Mouse (Mus musculus): Measurements from ENCODE around the gene Tcp11. TPM values are rescaled to one million over a fixed set of nuclear protein-coding genes. Genes with fewer than 3 reads are reported as not detected.

The Tcp11 gene
- polyA plus RNA-seq, 1 experiment = 4,001 TPM

- Histone ChIP-seq H3K36me3 (ENCODE audit: control insufficient read depth, insufficient read depth, low read length) (no peaks in the 10 kb centered on the region), H3K27ac (ENCODE audit: control insufficient read depth, insufficient read depth, low read depth, low read length) (no peak overlapping the region), H3K27me3 (ENCODE audit: control insufficient read depth, insufficient read depth, low read length) (no peaks in the 10 kb centered on the region), H3K4me3 (ENCODE audit: control insufficient read depth, low read depth, low read length) (no peak overlapping the region), H3K4me1 (ENCODE audit: control insufficient read depth, insufficient read depth, low read length) (peaks cover 7% of the 10 kb centered on the region)
- TF ChIP-seq POLR2A (IDR thresholded peaks at IDR 0.05; ENCODE audit: control insufficient read depth, low read depth, low read length) = no peak
- TF ChIP-seq CTCF (IDR thresholded peaks at IDR 0.05; ENCODE audit: control insufficient read depth, insufficient read depth, insufficient replicate concordance, low read depth, low read length) = no peak
Measured at GRCm38 (mm10) chr17:28100669-28101068, 20.2 kb upstream of the Tcp11 start.

GRCm38 (mm10) chr17:28099086-28099485 is 18.6 kb upstream of the Tcp11 start:
- Histone ChIP-seq H3K36me3 (ENCODE audit: control insufficient read depth, insufficient read depth, low read length) (no peaks in the 10 kb centered on the region), H3K27me3 (ENCODE audit: control insufficient read depth, insufficient read depth, low read length) (no peaks in the 10 kb centered on the region), H3K4me1 (ENCODE audit: control insufficient read depth, insufficient read depth, low read length) (no peaks in the 10 kb centered on the region), H3K4me3 (ENCODE audit: control insufficient read depth, low read depth, low read length) (no peak overlapping the region), H3K27ac (ENCODE audit: control insufficient read depth, insufficient read depth, low read depth, low read length) (no peak overlapping the region)
- TF ChIP-seq POLR2A (IDR thresholded peaks at IDR 0.05; ENCODE audit: control insufficient read depth, low read depth, low read length) = no peak

GRCm38 (mm10) chr17:28097308-28097707 is 16.9 kb upstream of the Tcp11 start:
- Histone ChIP-seq H3K27ac (ENCODE audit: control insufficient read depth, insufficient read depth, low read depth, low read length) (no peak overlapping the region), H3K4me3 (ENCODE audit: control insufficient read depth, low read depth, low read length) (no peak overlapping the region), H3K27me3 (ENCODE audit: control insufficient read depth, insufficient read depth, low read length) (no peaks in the 10 kb centered on the region), H3K4me1 (ENCODE audit: control insufficient read depth, insufficient read depth, low read length) (no peaks in the 10 kb centered on the region), H3K36me3 (ENCODE audit: control insufficient read depth, insufficient read depth, low read length) (no peaks in the 10 kb centered on the region)
- TF ChIP-seq POLR2A (IDR thresholded peaks at IDR 0.05; ENCODE audit: control insufficient read depth, low read depth, low read length) (no peak), CTCF (IDR thresholded peaks at IDR 0.05; ENCODE audit: control insufficient read depth, insufficient read depth, insufficient replicate concordance, low read depth, low read length) (no peak)

GRCm38 (mm10) chr17:28096418-28096817 is 16.0 kb upstream of the Tcp11 start:
- no peaks in the 10 kb centered on the region for H3K27me3 ChIP-seq (ENCODE audit: control insufficient read depth, insufficient read depth, low read length)
- no peaks in the 10 kb centered on the region for H3K4me1 ChIP-seq (ENCODE audit: control insufficient read depth, insufficient read depth, low read length)
- TF ChIP-seq CTCF (IDR thresholded peaks at IDR 0.05; ENCODE audit: control insufficient read depth, insufficient read depth, insufficient replicate concordance, low read depth, low read length) (no peak), POLR2A (IDR thresholded peaks at IDR 0.05; ENCODE audit: control insufficient read depth, low read depth, low read length) (no peak)
- H3K27ac ChIP-seq (ENCODE audit: control insufficient read depth, insufficient read depth, low read depth, low read length) = no peak overlapping the region
- H3K4me3 ChIP-seq (ENCODE audit: control insufficient read depth, low read depth, low read length) = no peak overlapping the region
- no peaks in the 10 kb centered on the region for H3K36me3 ChIP-seq (ENCODE audit: control insufficient read depth, insufficient read depth, low read length)

GRCm38 (mm10) chr17:28093837-28094236 is 13.4 kb upstream of the Tcp11 start:
- TF ChIP-seq CTCF (IDR thresholded peaks at IDR 0.05; ENCODE audit: control insufficient read depth, insufficient read depth, insufficient replicate concordance, low read depth, low read length) (peak; percentile 88), POLR2A (IDR thresholded peaks at IDR 0.05; ENCODE audit: control insufficient read depth, low read depth, low read length) (no peak)
- Histone ChIP-seq H3K36me3 (ENCODE audit: control insufficient read depth, insufficient read depth, low read length) (no peaks in the 10 kb centered on the region), H3K4me3 (ENCODE audit: control insufficient read depth, low read depth, low read length) (no peak overlapping the region), H3K27ac (ENCODE audit: control insufficient read depth, insufficient read depth, low read depth, low read length) (no peak overlapping the region), H3K4me1 (ENCODE audit: control insufficient read depth, insufficient read depth, low read length) (no peaks in the 10 kb centered on the region), H3K27me3 (ENCODE audit: control insufficient read depth, insufficient read depth, low read length) (no peaks in the 10 kb centered on the region)

GRCm38 (mm10) chr17:28092297-28092696 is 11.9 kb upstream of the Tcp11 start:
- Histone ChIP-seq H3K4me1 (ENCODE audit: control insufficient read depth, insufficient read depth, low read length) (no peaks in the 10 kb centered on the region), H3K4me3 (ENCODE audit: control insufficient read depth, low read depth, low read length) (no peak overlapping the region)

GRCm38 (mm10) chr17:28088718-28089117 is 8.3 kb upstream of the Tcp11 start:
- Histone ChIP-seq H3K27ac (ENCODE audit: control insufficient read depth, insufficient read depth, low read depth, low read length) (no peak overlapping the region), H3K4me3 (ENCODE audit: control insufficient read depth, low read depth, low read length) (no peak overlapping the region)

More at GRCm38 (mm10) chr17:28092297-28092696, 11.9 kb upstream of the Tcp11 start:
- H3K27me3 ChIP-seq (ENCODE audit: control insufficient read depth, insufficient read depth, low read length) = no peaks in the 10 kb centered on the region
- no peaks in the 10 kb centered on the region for H3K36me3 ChIP-seq (ENCODE audit: control insufficient read depth, insufficient read depth, low read length)
- no peak overlapping the region for H3K27ac ChIP-seq (ENCODE audit: control insufficient read depth, insufficient read depth, low read depth, low read length)
- TF ChIP-seq CTCF (IDR thresholded peaks at IDR 0.05; ENCODE audit: control insufficient read depth, insufficient read depth, insufficient replicate concordance, low read depth, low read length) (peak; percentile 76; the same call in 1 of the 2 replicates), POLR2A (IDR thresholded peaks at IDR 0.05; ENCODE audit: control insufficient read depth, low read depth, low read length) (no peak)

GRCm38 (mm10) chr17:28087430-28087829 is 7.0 kb upstream of the Tcp11 start:
- 0 out of 2 replicates have a peak, but pooled peaks cover 2% of the 10 kb centered on the region for H3K27me3 ChIP-seq (ENCODE audit: control insufficient read depth, insufficient read depth, low read length)
- H3K27ac ChIP-seq (ENCODE audit: control insufficient read depth, insufficient read depth, low read depth, low read length) = no peak overlapping the region
- no peak overlapping the region for H3K4me3 ChIP-seq (ENCODE audit: control insufficient read depth, low read depth, low read length)
- H3K36me3 ChIP-seq (ENCODE audit: control insufficient read depth, insufficient read depth, low read length) = no peaks in the 10 kb centered on the region
- H3K4me1 ChIP-seq (ENCODE audit: control insufficient read depth, insufficient read depth, low read length) = peaks cover 12% of the 10 kb centered on the region
- no peak for TF ChIP-seq CTCF (IDR thresholded peaks at IDR 0.05; ENCODE audit: control insufficient read depth, insufficient read depth, insufficient replicate concordance, low read depth, low read length)
- no peak for TF ChIP-seq POLR2A (IDR thresholded peaks at IDR 0.05; ENCODE audit: control insufficient read depth, low read depth, low read length)

More at GRCm38 (mm10) chr17:28088718-28089117, 8.3 kb upstream of the Tcp11 start:
- no peaks in the 10 kb centered on the region for H3K36me3 ChIP-seq (ENCODE audit: control insufficient read depth, insufficient read depth, low read length)
- H3K27me3 ChIP-seq (ENCODE audit: control insufficient read depth, insufficient read depth, low read length) = 0 out of 2 replicates have a peak, but pooled peaks cover 2% of the 10 kb centered on the region
- peaks cover 11% of the 10 kb centered on the region for H3K4me1 ChIP-seq (ENCODE audit: control insufficient read depth, insufficient read depth, low read length)
- TF ChIP-seq CTCF (IDR thresholded peaks at IDR 0.05; ENCODE audit: control insufficient read depth, insufficient read depth, insufficient replicate concordance, low read depth, low read length) (no peak), POLR2A (IDR thresholded peaks at IDR 0.05; ENCODE audit: control insufficient read depth, low read depth, low read length) (no peak)

All from testis, adult 2 months (tissue).